Mouse (Mus musculus): ENCODE results near the gene Hddc3. TPM values are rescaled to one million over a fixed set of nuclear protein-coding genes. Genes with fewer than 3 reads are reported as not detected.

The Hddc3 gene
- total RNA-seq, 2 experiments from 2014 or later, result 33.1 to 35.5 TPM

DNA sequence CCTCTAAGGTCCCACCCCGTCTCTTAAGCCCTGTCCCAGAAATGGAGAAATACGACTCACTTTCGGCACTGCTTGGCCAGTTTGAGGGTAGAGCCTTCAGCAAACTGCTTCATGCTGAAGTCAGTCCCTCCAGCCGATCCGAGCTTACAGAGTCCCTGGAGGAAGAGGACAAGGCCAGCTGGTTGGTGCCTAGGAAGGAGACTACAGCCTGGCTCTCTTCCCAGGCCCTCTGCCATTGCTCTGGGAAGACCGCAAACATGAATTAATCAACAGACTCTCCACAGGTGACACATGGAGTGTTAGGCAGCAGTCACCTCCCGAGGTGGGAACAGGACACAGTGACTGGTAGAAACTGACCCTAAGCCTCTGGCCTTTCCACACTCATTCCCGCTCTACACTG, 12.6 kb upstream of the Hddc3 start:
- intact Hi-C loops (cut with DNase I), result no loop called here
- DNase-seq, result no peak

DNA sequence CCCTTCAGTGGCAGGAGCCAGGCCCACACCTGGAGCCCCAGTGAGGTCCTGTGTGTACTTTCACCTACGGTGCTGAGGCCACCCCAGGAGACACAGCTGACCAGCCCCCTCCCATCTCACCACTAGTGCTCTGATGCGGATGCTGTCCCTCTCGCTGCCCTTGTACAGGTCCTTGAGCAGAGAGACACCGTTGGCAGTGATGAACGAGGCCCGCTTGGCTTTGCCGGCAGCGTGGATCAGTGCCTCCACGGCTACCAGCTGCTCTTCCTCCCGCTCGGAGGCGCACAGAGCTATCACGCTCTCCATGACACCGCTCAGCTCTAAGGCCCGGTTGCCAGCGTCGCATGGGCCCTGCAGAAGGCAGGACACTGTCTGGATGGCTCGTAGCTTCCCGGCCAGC, 11.5 kb upstream of the Hddc3 start:
- DNase-seq, result no peak
- intact Hi-C loops (cut with DNase I), result no loop called here

DNA sequence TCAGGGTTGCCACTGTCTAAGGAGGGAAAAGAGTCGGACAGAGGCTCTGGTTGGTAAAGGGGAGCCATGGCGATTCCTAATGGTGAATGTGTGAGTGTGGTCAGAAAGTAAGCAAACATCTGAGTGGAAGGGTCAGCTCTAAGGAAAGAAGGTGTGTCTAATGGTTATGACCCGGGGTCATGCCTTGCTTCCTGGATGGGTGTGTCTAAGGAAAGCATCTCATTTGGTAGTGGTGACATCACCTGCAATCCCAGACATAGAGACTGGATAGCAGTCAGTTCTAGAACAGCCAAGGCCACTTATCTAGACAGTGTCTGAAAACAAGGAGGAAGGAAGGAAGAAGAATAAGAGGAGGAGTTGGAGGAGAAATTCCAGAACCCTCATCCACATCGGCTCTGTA, 8.1 kb upstream of the Hddc3 start:
- no peak for DNase-seq
- intact Hi-C loops (cut with DNase I), result no loop called here

DNA sequence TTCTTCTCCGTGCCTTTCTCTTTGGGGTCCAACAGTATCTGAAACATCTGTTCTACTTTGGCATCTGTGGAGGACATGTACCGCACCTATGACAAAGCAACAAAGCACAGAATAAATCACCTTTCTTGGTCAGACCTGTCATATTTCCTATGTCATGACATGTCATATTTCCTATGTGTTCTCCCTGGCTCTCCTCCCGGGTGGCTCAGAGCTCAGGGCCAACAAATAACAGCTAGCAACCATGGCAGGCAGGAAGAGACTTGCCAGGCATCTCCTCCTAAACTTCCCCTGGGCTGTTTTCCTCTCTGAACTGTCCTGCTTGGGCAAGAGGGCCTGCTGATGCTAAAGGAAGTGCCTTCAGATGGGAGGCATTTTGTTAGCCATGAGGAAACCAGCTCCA, 6.0 kb upstream of the Hddc3 start:
- DNase-seq, result no peak
- intact Hi-C loops (cut with DNase I), result no loop called here

DNA sequence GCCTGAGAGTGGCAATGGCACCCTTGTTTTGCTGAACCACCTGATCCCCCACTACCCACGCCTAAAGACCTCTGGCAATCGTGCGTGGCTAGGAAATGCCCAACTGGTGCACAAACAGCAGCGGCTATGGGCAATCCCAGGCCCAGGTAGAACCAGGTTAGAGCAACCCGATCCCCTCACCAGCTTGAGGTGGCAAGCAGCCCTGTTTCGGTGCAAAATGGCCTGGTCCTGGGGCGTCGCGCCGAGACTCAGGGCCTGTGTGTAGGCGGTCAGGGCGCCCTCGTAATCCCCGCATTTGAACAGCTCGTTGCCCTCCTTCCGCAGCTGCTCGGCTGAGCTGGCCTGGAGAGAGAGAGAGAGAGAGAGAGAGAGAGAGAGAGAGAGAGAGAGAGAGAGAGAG, 3.5 kb upstream of the Hddc3 start:
- peak; percentile 40 to 46 for DNase-seq
- intact Hi-C loops (cut with DNase I), result no loop called here

DNA sequence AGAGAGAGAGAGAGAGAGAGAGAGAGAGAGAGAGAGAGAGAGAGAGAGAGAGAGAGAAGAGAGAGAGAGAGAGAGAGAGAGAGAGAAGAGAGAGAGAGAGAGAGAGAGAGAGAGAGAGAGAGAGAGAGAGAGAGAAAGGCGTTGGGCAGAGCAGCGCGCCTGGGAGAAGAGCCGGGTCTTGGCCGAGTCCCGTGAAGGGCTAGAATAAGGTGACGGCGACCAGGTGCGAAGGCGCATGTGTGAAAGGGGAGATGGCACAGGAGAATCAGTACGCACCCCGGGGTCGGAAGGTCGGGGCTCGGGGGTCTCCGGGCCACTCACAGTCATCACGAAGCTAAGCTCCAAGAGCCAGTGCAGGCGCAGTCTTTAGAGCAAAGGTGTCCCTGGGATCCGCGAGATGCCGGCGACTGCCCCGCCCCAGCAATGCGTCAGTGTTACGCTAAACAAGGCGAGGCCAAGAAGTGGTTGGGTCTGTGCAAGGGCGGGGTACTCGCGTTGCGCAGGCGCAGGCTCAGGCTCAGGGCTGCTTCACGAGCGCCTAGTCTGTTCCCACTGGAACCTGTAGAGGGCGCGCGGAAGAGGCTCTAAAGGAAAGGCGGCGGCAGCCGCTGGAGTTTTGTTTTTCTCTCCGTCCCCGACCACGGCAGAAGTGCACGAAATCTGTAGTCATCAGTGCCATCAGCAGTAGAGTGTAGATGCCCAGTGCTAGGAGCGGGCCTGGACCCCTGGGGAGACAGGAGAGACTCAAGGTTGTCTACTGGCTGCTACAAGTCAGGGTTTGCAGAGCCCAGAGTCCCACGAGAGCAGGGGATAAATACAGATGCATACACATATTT, 2.9 kb upstream of the Hddc3 start:
- intact Hi-C loops (cut with DNase I), result loop anchor here (1.0 to 2.0 kb wide), 2 partner anchors 30 to 247 kb away; no protein-coding TSS in a partner anchor

DNA sequence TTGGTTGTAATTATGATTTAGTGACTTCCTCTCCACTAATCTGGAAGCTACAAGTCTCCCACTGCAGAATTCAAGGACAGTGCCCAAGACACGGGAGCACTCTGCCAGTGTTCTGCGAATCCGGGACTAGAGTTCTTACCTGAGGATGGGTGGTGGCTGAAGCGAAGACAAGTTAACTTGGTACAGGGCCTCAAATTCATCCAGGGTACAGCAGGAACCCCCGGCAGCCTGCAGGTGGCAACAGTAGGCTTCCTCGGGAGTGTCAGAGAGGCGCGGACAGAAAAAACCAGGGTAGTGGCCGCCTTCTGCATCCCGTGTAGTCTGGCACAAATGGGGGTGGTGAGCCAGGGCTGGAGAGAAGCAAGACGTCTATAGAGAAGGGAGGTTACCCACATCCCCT, 2.1 kb upstream of the Hddc3 start, which contains the start of gene Unc45a:
Gene Unc45a, minus strand, starts transcription at position 213 of the 400 bp plus-strand sequence.
- peak; percentile 81 to 83 for DNase-seq
- intact Hi-C loops (cut with DNase I), result loop anchor here (1.0 to 2.0 kb wide), 2 partner anchors 30 to 246 kb away; no protein-coding TSS in a partner anchor

More for the DNA sequence above, 2.9 kb upstream of the Hddc3 start:
- peak; percentile 99 for DNase-seq

DNA sequence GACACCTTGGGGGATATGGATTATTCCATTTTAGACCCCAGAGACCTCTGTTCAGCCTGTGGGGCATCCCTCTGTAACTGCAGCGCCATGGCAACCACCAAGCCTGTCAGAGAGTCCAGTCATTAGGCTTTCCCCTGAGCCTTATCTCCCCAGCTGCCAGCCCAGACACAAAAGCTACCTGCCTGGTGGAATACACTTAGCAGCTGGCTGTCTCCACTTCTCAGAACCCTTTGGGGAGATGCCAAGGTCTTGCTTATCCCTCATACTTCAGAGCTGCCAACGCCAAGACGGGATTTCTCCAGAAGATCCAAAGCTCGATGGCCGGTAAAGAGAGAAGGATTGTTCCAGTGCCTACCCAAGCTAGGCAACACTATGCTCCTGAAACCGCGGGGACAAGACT, 1.1 kb upstream of the Hddc3 start:
- intact Hi-C loops (cut with DNase I), result loop anchor here (2.0 kb wide), 1 partner anchor 245 kb away; no protein-coding TSS in a partner anchor
- no peak for DNase-seq

DNA sequence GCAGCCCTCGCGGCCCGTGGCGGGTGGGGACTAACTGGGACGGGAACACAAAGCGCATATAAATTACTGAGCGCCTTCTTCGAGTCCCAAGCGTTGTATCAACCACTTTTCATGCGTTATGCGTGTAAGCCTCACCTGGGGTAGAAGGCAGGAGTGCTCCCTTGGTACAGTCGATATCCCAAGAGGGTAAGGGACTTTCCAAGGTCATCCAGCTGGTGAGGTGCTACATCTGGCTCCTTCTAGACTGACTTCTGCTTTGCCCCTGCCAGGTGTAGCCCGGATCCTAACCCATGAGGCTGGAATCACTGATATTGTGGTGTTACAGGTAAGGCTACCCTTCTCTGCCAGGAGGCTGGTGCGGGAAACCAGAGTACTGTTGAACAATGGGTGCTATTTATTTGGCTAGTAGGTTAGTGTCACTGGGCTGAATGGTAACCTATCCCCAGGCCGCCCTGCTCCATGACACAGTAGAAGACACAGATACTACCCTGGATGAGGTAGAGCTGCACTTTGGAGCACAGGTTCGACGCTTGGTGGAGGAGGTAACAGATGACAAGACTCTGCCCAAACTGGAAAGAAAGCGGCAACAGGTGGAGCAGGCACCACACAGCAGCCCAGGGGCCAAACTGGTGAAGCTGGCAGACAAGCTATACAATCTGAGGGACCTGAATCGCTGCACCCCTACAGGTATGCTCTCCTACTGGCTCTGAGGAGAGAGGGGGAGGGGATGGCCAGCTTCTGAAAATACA, 540 bp downstream of the Hddc3 start:
- intact Hi-C loops (cut with DNase I), result no loop called here

DNA sequence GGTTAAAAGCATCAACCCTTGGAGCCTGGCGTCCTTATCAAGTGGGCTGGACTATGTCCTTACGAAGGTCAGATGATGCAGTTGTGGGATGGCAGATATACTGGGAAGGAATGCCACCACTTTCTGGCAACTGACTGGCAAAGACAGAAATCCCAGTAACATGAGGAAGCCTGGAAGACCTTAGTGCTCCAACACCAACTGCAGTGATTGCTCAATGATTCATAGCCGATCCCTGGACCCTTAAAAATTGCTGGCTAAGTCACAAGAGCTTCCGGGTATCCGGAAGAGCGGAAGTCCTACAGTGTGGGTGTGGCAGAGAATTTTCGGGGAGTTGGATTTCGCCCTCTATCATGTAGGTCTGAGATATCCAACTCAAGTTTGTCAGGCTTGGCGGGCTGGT, 3.3 kb downstream of the Hddc3 start:
- no peak for DNase-seq
- intact Hi-C loops (cut with DNase I), result no loop called here

More for the DNA sequence above, 540 bp downstream of the Hddc3 start:
- no peak for DNase-seq

DNA sequence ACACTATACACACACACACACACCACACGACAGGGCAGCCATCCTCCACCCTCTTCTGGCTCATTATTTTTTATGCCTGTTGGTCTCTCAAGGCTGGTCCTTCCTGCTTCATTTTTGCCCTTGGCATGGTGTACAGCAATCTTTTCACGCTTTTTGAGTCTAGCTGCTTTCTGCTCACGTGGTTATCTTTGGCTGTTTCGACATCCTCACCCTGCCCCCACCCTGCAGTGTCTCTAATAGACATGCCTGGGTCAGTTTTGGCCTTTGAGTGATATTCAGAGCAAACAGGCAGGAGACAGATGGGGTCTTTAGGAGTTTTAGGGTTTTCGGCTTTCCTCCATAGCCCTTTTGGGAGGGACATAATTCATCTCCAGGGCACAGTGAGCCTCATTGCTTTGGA, 3.9 kb downstream of the Hddc3 start:
- intact Hi-C loops (cut with DNase I), result no loop called here
- DNase-seq, result no peak

DNA sequence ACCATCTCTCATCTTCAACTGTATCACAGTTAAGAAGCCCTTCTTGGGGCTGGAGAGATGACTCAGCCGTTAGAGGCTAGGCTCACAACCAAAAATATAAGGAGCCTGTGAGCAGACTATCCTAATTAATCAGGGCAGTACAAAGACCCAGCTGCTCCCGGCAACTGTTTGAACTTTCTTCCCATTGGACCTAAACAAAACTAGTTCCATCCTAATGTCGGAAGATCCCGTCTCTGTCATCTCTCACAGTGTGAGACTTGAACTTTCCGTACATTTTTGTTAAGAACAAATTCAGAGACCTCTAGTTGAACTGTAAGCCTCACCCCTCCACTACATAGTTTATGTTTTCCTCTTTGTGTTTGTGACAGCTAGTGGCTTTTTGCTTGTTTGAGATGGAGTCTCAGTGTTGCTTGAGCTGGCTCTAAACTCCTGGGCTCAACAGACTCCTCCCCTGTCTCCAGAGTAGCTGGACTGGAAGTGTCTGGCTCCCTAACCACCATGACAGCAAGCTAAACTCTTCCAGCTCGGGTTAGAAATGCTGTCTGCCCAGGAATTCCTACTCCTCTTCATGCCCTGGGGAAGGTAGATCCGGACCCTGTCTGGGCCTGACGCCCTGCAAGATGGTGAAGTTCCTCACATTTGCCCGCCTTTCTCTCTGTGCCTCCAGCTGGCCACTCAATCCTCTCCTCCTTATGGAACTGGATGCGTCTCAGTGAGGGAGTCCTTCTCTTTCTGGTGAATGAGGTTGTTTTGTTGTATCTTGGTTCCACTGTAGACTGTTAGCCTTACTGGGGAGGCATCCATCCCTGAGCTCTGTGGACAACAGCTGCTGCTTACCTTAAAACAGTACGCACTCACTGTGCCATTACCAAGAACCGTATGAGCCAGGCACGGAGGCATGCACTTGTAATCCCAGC, 5.0 kb downstream of the Hddc3 start:
- intact Hi-C loops (cut with DNase I), result no loop called here

DNA sequence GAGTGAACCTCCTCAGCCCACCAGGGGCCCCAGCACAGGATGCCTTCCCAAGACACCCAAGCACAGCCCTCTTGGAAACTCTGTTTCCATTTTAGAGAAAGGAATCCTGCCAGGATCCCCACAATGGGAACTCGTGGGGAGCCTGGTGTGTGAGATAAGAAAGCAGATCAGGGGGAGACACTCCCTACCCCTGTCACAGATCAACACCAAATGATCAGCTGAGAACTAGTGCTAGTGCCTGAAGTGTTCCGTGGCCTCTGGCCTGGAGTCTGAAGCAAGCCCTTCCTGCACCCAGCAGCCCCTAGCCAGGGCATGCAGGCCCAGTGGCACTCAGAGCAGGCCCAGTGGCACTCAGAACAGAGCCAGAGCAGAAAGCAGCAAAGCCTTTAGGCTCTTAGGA, 7.9 kb downstream of the Hddc3 start:
- no peak for DNase-seq
- intact Hi-C loops (cut with DNase I), result no loop called here

More for the DNA sequence above, 5.0 kb downstream of the Hddc3 start:
- no peak for DNase-seq

DNA sequence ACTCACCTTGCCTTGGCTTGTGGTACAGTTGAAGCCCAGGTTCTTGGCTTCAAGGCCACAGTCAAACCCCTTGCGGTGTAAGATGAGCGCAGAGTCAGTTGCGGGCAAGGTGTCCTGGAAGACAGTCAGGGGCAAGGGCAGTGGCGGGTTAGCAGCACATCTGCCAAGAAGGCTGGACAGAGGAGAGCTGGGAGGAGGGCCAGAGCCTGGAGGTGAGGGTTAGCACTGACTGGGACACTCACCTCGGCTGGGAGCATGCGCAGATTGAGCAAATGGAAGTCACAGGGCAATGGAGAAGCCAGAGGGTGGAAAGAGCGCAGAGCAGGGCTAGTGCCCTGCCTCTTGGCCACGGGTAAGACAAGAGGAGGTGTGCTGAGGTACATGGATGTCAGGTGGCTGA, 10.0 kb downstream of the Hddc3 start:
- no peak for DNase-seq
- intact Hi-C loops (cut with DNase I), result no loop called here

DNA sequence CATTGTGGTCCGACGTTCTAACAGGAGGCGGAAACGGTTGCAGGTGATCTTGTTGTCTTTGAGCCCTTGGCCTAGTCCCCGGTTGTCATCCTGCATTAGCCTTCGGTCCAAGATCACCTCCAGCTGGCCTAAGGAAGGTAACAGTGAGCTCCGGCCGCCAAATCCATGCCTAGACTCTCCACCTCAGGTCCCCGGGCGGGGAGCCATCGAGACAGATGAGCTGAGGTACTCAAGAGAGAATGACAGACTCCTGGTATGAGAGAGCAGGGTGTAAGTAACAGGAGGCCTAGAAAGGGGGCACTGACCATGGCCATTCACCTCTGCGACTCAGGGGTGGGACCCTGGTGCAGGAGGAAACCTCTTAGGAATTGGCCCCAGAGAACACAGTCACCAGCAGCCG, 13.4 kb downstream of the Hddc3 start:
- intact Hi-C loops (cut with DNase I), result no loop called here
- DNase-seq, result no peak

DNA sequence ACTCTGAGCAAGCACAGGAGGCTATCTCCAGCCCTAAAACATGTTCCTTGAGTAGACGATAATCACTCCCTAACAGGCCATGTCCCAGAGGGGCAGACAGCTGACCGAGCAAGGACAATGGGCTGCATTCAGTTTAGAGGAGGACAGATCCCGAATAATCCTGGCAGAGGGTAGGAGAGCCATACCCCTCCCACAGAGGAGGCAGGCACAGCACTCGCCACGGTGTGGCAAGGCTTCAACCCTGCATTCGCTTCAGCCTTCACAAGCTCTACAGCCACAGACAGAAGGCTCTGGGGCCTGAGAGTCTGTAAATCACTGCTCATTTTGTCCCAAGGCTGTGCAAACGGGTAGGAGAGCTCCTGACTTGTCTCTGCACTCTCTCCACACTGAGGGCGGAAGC, 14.3 kb downstream of the Hddc3 start:
- DNase-seq, result peak in 1 of 2 experiments; percentile 57
- intact Hi-C loops (cut with DNase I), result no loop called here

DNA sequence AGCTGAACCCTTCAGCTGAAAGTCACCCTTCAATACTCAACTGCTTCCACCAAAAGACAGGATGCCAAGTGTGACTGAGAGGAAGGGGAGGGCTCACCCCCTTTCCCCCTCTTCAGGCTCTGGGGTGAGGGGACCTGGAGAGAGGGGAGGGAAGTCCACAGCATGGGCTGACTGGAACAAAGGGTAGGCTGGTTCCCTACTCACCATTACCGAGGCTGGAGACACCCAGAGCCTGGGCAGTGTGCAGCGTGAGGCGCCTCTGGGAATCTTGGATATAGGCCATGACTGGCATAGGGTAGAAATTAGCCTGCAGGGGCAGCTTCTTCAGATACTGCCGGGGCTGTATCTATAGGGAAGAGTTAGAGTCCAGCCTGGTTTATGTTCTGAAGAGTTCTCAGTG, 15.1 kb downstream of the Hddc3 start:
- DNase-seq, result no peak
- intact Hi-C loops (cut with DNase I), result no loop called here

DNA sequence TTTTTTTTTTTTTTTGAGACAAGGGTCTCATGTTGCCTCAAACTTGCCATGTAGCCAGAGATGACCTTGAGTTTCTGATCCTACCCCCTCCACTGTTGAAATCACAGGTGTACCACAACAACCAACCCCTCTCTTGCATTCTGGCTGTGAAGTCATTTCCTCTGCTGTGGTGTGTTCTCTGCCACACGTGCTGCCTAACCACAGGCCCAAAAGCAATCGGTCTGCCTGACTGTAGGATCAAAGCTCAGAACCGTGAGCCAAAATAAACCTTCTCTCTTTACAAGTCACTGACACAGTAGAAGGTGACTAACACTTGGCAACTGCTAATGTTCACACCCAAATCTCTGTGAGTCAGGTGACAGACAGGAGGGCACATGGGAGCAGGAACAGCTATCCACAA, 17.5 kb downstream of the Hddc3 start:
- intact Hi-C loops (cut with DNase I), result no loop called here
- no peak for DNase-seq

DNA sequence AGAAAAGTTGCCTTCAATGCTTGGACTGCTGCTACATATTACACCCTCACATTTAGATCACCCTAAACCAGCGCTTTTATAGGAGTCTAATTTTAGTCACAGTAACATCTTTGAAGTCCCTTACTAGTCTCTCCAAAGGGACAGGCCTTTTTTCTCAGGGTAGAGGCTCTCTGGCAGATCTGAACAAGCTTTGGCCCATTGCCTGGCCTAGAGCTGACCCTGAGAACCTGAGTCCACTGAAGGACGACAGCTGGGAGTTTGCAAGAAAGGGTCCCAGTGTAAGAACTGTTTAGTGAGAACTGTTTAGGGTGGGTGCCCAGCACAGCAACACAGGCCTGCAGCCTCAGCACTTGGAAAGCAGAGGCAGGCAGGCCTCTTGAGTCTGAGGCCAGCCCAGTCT, 22.9 kb downstream of the Hddc3 start:
- peak; percentile 70 to 74 for DNase-seq
- intact Hi-C loops (cut with DNase I), result no loop called here

DNA sequence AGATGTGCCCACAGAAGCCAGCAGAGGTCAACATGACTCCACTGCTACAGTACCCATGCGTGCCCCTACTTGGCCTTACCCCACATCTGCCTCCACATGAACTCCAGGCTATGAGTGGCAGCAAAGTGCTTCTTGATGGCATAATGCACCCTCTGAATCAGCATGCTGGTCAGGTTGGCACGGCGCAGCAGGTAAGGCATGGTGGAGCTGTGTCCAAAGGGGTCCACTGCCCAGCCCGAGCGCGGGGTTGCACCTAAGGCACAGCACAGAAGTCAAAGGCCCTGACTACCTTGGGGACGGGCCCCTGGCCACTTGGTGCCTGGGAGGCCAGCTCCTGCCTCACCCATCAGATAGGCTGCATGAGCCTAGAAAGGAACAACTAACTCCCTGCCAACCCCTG, 24.3 kb downstream of the Hddc3 start:
- no peak for DNase-seq
- intact Hi-C loops (cut with DNase I), result no loop called here

DNA sequence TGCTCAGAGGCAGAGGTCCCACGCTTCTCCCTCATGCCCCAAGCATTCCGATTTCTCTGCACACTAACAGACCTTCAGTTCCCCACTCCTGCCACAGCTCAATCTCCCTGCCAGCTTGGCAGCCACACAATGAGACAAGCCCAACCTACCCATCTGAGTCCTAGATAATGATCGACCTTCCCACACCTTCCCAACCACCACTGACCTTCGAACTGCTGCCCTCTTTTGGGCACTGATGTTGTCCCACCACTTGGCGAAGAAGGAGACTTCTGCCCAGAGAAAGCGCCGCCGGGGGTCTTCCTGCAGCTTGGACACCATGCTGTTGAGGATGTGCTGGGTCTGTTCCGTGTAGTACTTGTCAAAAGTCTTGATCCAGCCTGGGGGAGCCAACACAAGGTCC, 25.1 kb downstream of the Hddc3 start:
- DNase-seq, result no peak
- intact Hi-C loops (cut with DNase I), result no loop called here
